Mouse (Mus musculus) natural killer cell, adult 2 months (primary cell): ENCODE results near the gene Ankrd28.
"Not testable (repeated sequence)": the region's sequence is repeated elsewhere in the genome, so short reads cannot be mapped to it uniquely, and the experiment has no call there.

Experiments
- DNase-seq, 2 experiments: peaks; one replicate each; pipeline ENCODE4 v3.0.0; 2022; ENCODE audit warnings: low spot score in 2 of 2

Gene Ankrd28

DNA sequence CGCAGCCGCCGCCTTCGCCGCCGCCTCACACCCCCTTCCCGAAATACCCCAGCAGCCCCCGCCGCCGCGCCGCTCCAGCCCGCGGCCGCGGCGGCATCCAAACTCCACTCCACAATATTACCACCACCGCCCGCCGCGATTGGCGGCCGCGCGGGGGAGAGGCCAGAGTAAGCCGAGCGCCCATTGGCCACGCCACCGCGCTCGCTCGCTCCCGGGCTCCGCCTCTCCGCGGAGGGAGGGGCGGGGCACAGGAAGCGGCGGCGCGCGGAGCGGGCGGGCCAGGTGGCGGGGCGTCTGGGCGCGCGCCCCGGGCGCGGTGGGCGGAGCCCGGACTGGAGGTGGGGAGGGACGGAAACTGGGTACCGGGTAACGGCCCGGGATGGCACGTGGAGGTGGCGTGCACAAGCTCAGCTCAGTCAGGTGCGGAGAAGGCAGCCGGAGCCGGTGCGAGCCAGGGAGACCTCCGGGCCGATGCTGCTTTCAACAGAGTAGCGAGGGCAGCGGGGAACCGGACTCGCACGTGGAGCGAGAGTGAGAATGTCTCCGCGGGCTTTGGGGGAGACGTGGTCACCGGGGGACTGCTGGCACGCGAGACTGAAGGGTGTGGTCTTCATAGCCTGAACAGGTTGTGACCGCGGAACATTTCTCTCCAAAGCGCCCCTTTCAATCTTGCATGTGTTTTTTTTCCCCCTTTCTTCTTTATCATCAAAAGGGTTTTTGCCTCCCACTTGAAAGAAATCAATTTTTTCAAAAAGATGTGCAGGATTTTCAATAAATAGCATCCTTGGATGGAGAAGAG is at the start of gene Ankrd28:
Gene Ankrd28 (minus strand): TSS at position 81 of the 799 bp plus-strand sequence.
- peak; percentile 82 to 91 for DNase-seq

- no peak for DNase-seq
These were observed 49.0 kb upstream of the Ankrd28 start for GRCm38 (mm10) chr14:31879456-31879855.

- no peak for DNase-seq
These were observed 41.7 kb upstream of the Ankrd28 start for GRCm38 (mm10) chr14:31872130-31872529.

DNA sequence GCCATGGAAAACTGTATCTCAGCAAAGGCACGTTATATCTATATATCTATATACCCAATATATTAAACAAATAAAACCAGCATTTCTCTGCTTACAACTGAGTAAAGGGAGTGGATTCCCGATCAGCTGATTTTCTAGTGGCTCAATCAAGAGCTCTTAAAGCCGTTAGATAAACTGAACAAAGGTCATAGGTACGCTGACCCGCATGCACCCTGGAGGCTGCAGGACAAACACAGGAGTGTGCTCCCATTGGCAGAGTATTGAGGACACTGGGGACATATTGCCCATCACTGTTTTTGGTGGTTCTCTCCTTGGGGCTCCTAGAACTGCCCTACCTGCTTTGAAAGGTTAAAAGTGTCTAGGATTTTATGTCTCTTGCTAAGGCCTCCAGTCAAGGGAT is 40.0 kb upstream of the Ankrd28 start:
- DNase-seq: no peak

- DNase-seq: no peak
These were observed 38.1 kb upstream of the Ankrd28 start for GRCm38 (mm10) chr14:31868591-31868990.

DNA sequence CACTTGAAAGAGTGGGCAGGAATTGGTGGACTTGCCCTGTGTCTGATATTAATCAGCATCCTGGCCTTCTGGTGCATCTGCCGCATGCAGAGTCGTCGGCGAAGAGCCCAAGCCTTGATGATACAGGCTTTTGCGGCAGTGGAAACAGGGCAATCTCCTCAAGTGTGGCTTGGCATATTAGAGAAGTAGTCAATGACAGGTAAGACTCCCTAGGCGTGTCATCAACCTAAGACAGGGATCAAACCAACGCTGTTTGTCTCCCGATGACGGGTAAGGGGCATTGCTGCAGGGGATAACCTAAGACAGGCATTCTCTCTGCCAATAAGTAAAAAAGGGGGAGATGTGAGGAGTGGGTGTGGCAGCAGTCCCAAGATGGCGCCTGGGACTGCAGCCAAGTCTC is 35.9 kb upstream of the Ankrd28 start:
- not testable (repeated sequence) for DNase-seq

GRCm38 (mm10) chr14:31858679-31859078 is 28.2 kb upstream of the Ankrd28 start:
- no peak for DNase-seq

- DNase-seq: no peak
These were observed 26.9 kb upstream of the Ankrd28 start for GRCm38 (mm10) chr14:31857096-31857975.

GRCm38 (mm10) chr14:31856007-31856406 is 25.6 kb upstream of the Ankrd28 start:
- no peak for DNase-seq

- no peak for DNase-seq
These were observed 24.2 kb upstream of the Ankrd28 start for GRCm38 (mm10) chr14:31854667-31855066.

DNA sequence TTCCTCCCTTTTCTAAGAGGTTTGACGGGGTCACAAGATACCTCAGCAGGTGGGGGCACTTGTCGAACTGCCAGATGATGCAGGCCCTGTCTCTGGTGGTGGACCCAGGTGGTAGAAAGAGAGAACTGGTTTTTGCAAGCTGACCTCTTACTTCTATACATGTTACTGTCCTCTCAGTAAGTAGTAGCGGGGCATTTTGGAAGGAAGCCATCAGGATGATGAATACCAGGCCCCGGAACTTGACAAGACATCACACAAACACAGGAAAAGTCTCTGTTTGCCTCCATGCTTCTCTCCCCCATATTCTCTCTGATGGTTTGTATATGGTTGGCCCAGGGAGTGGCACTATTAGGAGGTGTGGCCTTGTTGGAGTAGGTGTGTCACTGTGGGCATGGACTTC is 13.1 kb upstream of the Ankrd28 start:
- no peak for DNase-seq

DNA sequence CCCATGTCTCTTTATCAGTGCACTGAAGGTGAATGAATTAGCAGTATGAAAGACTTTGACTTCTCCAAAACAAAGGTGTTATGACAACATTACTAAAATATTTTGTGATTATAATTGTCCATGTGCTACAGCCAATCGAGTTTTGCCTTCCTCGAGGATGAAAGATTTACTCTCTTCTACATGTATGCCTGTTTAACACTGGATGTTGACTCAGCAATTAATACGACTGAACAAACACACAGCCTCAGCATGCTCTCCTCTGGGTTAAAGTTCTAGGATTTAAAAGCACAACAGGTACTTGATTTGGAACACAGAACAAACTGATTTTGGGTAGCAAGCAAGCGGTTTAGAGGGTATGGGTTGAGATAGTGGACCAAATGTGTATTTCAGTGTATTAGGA is 1.6 kb upstream of the Ankrd28 start:
- no peak for DNase-seq

DNA sequence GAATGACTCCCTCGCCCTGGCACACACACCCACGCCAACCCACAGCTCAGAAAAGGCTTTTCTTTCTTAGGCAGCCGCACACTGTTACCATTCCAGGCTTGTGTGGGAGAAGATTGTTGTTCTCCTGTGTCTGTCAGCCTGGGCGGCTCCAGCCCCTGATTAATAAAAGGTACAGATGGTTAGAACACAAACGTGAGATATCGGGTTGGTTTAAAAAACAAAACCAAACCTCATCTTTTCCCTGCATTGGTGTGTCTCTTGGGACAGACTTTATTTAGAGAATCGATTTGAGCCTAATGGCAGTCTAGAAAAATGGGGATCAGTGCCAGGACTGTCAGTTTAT is 890 bp upstream of the Ankrd28 start:
- no peak for DNase-seq

DNA sequence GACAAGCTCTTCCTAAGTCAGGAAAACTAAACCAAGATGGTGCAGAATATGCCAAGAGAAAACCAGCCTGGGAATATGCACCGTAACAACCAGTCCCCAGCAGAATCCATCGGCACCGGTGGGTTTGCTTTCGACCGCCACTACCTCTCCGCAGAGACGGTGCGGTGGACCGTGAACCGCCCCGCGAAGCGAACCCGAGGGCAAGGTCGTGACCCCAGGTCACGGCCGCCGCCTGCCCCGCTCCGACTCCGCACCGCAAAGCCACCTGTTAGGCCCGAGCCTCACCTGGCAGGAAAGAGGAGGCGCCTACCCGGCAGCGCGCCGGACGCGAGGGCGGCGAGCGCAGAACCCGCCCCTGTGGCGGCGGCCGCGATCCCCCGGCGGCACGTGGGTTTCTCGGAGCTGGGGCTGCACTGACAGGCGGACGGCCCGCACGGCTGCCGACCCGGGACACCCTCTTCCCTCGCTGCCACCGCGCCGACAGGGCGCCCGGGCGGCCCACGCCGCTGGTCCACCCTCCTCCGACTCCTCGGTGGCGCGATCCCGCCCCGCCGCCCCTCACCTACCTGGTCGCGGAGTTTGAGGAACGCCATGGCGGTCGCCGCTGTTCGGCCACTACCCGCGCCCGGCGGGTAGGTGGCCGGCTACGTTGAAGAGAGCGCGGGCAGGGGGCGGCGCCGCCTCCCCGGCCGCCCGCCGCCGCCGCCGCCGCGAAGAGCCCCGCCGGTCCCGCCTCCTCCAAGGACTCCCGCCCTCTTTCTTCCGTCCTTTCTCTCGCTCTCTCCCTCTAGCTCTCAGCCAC is 489 bp downstream of the Ankrd28 start:
- peak; percentile 28 to 57 for DNase-seq

- DNase-seq: no peak
These were observed 3.2 kb downstream of the Ankrd28 start for GRCm38 (mm10) chr14:31827221-31827620.

DNA sequence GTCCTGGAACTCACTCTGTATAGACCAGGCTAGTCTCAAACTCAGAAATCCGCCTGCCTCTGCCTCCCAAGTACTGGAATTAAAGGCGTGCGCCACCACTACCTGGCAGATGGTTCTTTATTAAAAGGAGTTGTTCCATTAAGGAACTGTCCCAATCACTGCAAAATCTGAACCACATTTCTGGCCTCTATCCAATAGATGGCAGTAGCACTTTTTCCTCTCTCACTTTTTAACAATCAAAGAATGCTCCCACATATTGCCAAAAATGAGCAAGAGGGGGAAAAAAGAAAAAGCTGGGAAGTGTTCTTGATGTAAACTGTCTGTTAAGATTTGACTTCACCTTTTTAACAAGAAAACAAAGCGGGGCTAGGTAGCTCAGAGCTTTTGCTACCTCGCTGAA is 20.5 kb downstream of the Ankrd28 start:
- DNase-seq: no peak

DNA sequence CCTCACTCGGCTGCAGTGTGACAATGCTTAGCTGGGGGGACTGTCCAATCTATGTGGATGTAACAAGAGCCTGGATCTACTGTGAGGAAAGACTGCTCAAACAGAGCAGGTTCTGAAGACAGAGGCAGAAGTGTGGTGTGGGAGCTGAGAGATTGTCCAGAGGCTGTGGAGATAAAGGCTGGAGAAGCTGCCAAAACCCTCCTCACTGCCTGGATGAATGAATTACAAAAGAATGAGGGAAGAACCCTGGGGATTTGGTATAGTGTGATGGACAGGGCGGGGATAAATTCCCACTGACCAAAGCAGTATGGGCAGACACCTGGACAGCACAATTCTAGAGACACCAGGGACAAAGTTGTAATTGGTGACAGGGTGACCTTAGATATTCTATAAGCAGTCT is 26.7 kb downstream of the Ankrd28 start:
- no peak for DNase-seq

GRCm38 (mm10) chr14:31800976-31801375 is 29.5 kb downstream of the Ankrd28 start:
- no peak for DNase-seq

- DNase-seq: no peak
These were observed 30.0 kb downstream of the Ankrd28 start for GRCm38 (mm10) chr14:31800446-31800845.

DNA sequence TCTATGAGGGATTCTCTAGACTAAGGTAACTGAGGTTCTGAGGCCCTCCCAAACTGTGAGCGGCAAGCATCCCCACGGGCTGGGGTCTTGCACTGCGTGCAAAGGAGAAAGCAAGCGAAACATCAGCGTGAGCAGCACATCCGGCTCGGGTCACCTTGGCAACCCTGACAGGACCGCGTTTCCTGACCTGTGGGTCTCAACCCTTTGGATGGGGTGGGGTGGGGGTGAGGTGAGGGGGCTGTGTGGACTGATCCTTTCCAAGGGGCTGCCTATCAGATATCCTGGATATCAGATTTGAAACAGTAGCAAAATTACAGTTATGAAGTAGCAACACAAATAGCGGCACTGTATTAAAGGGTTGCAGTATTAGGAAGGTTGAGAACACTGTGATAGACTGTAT is 31.5 kb downstream of the Ankrd28 start:
- DNase-seq: no peak

- no peak for DNase-seq
These were observed 34.9 kb downstream of the Ankrd28 start for GRCm38 (mm10) chr14:31795535-31795934.

DNA sequence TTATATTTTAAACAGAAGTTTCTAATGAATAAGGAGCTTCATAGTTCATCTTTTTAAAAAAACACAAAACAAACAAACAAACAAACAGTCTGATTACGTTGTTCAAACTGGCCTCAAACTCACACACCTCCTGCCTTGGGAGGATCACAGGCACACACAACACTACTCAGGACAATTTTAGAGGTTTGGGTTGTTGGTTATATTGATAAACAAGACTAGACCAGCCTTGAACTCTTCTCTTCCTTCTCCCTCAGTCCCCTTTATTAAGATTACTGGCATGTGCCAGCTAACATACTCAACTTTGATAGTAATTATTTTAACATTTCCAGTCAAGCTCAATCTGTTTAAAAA is 35.7 kb downstream of the Ankrd28 start:
- DNase-seq: no peak
